Mouse (Mus musculus) embryonic fibroblast, embryonic 13.5 days (primary cell): ENCODE results near the gene Hgd.

Experiments used
- CTCF ChIP-seq: IDR thresholded peaks from 2 replicates; pipeline ENCODE4 v1.5.1; 2011; ENCODE audit warnings: mild to moderate bottlenecking, control low read depth, low read length, moderate library complexity, borderline replicate concordance; ENCODE audit not compliant: insufficient read depth
- POLR2A ChIP-seq: IDR thresholded peaks from 2 replicates; pipeline ENCODE4 v1.6.1; 2011; ENCODE audit warnings: low read depth, mild to moderate bottlenecking, control low read depth, low read length, moderate library complexity

DNA sequence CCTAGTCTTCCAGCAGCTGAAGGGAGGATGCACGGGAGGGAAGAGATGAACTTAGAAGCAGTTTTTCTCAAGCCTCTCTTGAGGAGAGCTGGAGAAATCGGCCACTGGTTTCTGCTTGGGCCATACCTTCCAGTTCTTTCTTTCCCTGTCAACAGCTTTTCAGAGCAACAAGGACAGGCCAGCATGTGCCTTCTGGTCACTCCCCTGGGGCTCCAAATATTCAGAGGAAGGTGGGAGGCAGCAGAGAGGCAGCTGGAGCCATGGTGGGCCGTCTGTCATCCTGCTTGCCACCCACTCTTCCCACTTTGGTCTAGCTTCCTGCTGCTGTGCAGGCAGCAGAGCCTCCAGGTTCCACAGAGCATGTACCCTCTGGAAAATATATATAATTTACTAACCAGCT is 37.7 kb downstream of the Hgd start:
- TF ChIP-seq CTCF (no peak), POLR2A (no peak)
